Mouse (Mus musculus): ENCODE results near the gene Tshz2. TPM values are rescaled to one million over a fixed set of nuclear protein-coding genes. Genes with fewer than 3 reads are reported as not detected.

Gene Tshz2
- polyA plus RNA-seq, 1 experiment: not detected

GRCm38 (mm10) chr2:170028488-170029303, 395.9 kb downstream of the Tshz2 start:
- TF ChIP-seq GATA1 (IDR thresholded peaks at IDR 0.05; ENCODE audit: low read length): no peak

GRCm38 (mm10) chr2:170029304-170029856, 396.6 kb downstream of the Tshz2 start:
- no peak for TF ChIP-seq GATA1 (IDR thresholded peaks at IDR 0.05; ENCODE audit: low read length)

- no peak for TF ChIP-seq GATA1 (IDR thresholded peaks at IDR 0.05; ENCODE audit: low read length)
Observed at GRCm38 (mm10) chr2:170031226-170031625, 398.4 kb downstream of the Tshz2 start.

GRCm38 (mm10) chr2:170031872-170032271, 399.1 kb downstream of the Tshz2 start:
- no peak for TF ChIP-seq GATA1 (IDR thresholded peaks at IDR 0.05; ENCODE audit: low read length)

- no peak for TF ChIP-seq GATA1 (IDR thresholded peaks at IDR 0.05; ENCODE audit: low read length)
Observed at GRCm38 (mm10) chr2:170033219-170033618, 400.4 kb downstream of the Tshz2 start.

GRCm38 (mm10) chr2:170034794-170035193, 402.0 kb downstream of the Tshz2 start:
- no peak for TF ChIP-seq GATA1 (IDR thresholded peaks at IDR 0.05; ENCODE audit: low read length)

GRCm38 (mm10) chr2:170036791-170037241, 404.0 kb downstream of the Tshz2 start:
- no peak for TF ChIP-seq GATA1 (IDR thresholded peaks at IDR 0.05; ENCODE audit: low read length)

GRCm38 (mm10) chr2:170037346-170037745, 404.5 kb downstream of the Tshz2 start:
- TF ChIP-seq GATA1 (IDR thresholded peaks at IDR 0.05; ENCODE audit: low read length): no peak

- no peak for TF ChIP-seq GATA1 (IDR thresholded peaks at IDR 0.05; ENCODE audit: low read length)
Observed at GRCm38 (mm10) chr2:170039772-170040171, 407.0 kb downstream of the Tshz2 start.

- TF ChIP-seq GATA1 (IDR thresholded peaks at IDR 0.05; ENCODE audit: low read length): no peak
Observed at GRCm38 (mm10) chr2:170041101-170041500, 408.3 kb downstream of the Tshz2 start.

GRCm38 (mm10) chr2:170042471-170043213, 409.8 kb downstream of the Tshz2 start:
- no peak for TF ChIP-seq GATA1 (IDR thresholded peaks at IDR 0.05; ENCODE audit: low read length)

- TF ChIP-seq GATA1 (IDR thresholded peaks at IDR 0.05; ENCODE audit: low read length): no peak
Observed at GRCm38 (mm10) chr2:170043290-170043689, 410.5 kb downstream of the Tshz2 start.

- TF ChIP-seq GATA1 (IDR thresholded peaks at IDR 0.05; ENCODE audit: low read length): no peak
Observed at GRCm38 (mm10) chr2:170045896-170046295, 413.1 kb downstream of the Tshz2 start.

GRCm38 (mm10) chr2:170046371-170047145, 413.7 kb downstream of the Tshz2 start:
- TF ChIP-seq GATA1 (IDR thresholded peaks at IDR 0.05; ENCODE audit: low read length): no peak

- TF ChIP-seq GATA1 (IDR thresholded peaks at IDR 0.05; ENCODE audit: low read length): no peak
Observed at GRCm38 (mm10) chr2:170048831-170049230, 416.0 kb downstream of the Tshz2 start.
